Mouse (Mus musculus) thymus, adult 2 months (tissue): ENCODE measurements at regions not wholly inside any gene's neighbourhood (a gene's known extent, or its start where the extent isn't known, plus 50 kb on each side); places are given as distances from the start of the nearest gene placed in this dataset.

Source experiments
- CTCF ChIP-seq: fragments of 200-500 bp; IDR thresholded peaks from 2 replicates; pipeline ENCODE4 v1.5.1; 2012; ENCODE audit warnings: mild to moderate bottlenecking, control low read depth, low read length, moderate library complexity, borderline replicate concordance; ENCODE audit not compliant: control insufficient read depth, poor library complexity, insufficient read depth; ENCODE audit errors: extremely low read depth
- POLR2A ChIP-seq: fragments of 200-500 bp; IDR thresholded peaks from 2 replicates; pipeline ENCODE4 v1.6.1; 2012; ENCODE audit warnings: mild to moderate bottlenecking, low read length, control low read depth, moderate library complexity; ENCODE audit not compliant: control insufficient read depth, poor library complexity, insufficient read depth; ENCODE audit errors: extremely low read depth

DNA sequence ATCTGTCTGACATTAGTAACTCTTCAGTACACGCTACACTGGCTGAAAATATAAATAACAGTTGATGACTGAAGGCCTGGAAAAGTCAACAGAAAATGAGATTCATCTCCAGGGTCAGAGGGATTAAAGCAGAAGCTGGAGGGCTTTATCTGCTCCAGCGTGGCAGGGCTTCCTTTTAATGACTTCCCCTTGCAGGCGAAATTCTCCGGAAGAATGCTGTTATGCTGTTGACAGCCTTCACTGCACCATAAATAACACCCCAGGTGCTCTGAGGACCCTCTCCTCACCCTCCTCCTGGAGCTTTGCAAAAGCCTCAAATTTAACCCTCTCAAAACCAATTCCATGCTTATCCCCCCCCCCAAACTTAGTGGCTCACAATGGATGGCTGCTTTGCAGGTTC is 188.0 kb upstream of the Camk1g start:
- TF ChIP-seq CTCF = no peak
- TF ChIP-seq POLR2A = no peak
